Mouse (Mus musculus) kidney, adult 11 months (tissue): ENCODE results near the gene Sparc.

Experiments
- DNase-seq: peaks from one replicate; pipeline ENCODE4 v3.0.0; 2022

Sparc gene

GRCm38 (mm10) chr11:55422978-55423377 is at the start of gene Sparc:
Gene Sparc, minus strand, starts transcription at chr11:55423183.
- DNase-seq = no peak

GRCm38 (mm10) chr11:55471467-55471866 is 48.5 kb upstream of the Sparc start:
- no peak for DNase-seq

GRCm38 (mm10) chr11:55470761-55471160 is 47.8 kb upstream of the Sparc start:
- peak; percentile 48 for DNase-seq

- DNase-seq = peak; percentile 40
Observed at GRCm38 (mm10) chr11:55469923-55470691, 47.1 kb upstream of the Sparc start.

- DNase-seq = peak; percentile 100
Observed at GRCm38 (mm10) chr11:55469048-55469843, 46.3 kb upstream of the Sparc start, which contains the start of gene G3bp1. Gene G3bp1, plus strand, starts transcription at chr11:55469685.

GRCm38 (mm10) chr11:55468611-55469047 is 45.6 kb upstream of the Sparc start:
- no peak for DNase-seq

GRCm38 (mm10) chr11:55468012-55468411 is 45.0 kb upstream of the Sparc start:
- peak; percentile 93 for DNase-seq

GRCm38 (mm10) chr11:55465177-55465576 is 42.2 kb upstream of the Sparc start:
- DNase-seq = peak; percentile 72

- peak; percentile 39 for DNase-seq
Observed at GRCm38 (mm10) chr11:55464707-55465106, 41.7 kb upstream of the Sparc start.

- no peak for DNase-seq
Observed at GRCm38 (mm10) chr11:55462149-55462548, 39.2 kb upstream of the Sparc start.

- DNase-seq = peak; percentile 99
Observed at GRCm38 (mm10) chr11:55461019-55461645, 38.1 kb upstream of the Sparc start, which contains the start of gene Atox1. Gene Atox1, minus strand, starts transcription at chr11:55461239.

- no peak for DNase-seq
Observed at GRCm38 (mm10) chr11:55460559-55461018, 37.6 kb upstream of the Sparc start.

GRCm38 (mm10) chr11:55459850-55460558 is 37.0 kb upstream of the Sparc start:
- peak; percentile 25 for DNase-seq

GRCm38 (mm10) chr11:55458501-55458900 is 35.5 kb upstream of the Sparc start:
- peak; percentile 28 for DNase-seq

- no peak for DNase-seq
Observed at GRCm38 (mm10) chr11:55455166-55455565, 32.2 kb upstream of the Sparc start.

- peak; percentile 35 for DNase-seq
Observed at GRCm38 (mm10) chr11:55453640-55454039, 30.7 kb upstream of the Sparc start.

GRCm38 (mm10) chr11:55450311-55450710 is 27.3 kb upstream of the Sparc start:
- no peak for DNase-seq

GRCm38 (mm10) chr11:55449531-55449930 is 26.5 kb upstream of the Sparc start:
- peak; percentile 53 for DNase-seq

GRCm38 (mm10) chr11:55446579-55446978 is 23.6 kb upstream of the Sparc start:
- peak; percentile 81 for DNase-seq

- DNase-seq = peak; percentile 21
Observed at GRCm38 (mm10) chr11:55444772-55445171, 21.8 kb upstream of the Sparc start.

GRCm38 (mm10) chr11:55439718-55440117 is 16.7 kb upstream of the Sparc start:
- no peak for DNase-seq

GRCm38 (mm10) chr11:55438031-55438430 is 15.0 kb upstream of the Sparc start:
- no peak for DNase-seq
